Comparison of ENCODE assay signal across 9 mouse cellular contexts in the genomic region with DNA sequence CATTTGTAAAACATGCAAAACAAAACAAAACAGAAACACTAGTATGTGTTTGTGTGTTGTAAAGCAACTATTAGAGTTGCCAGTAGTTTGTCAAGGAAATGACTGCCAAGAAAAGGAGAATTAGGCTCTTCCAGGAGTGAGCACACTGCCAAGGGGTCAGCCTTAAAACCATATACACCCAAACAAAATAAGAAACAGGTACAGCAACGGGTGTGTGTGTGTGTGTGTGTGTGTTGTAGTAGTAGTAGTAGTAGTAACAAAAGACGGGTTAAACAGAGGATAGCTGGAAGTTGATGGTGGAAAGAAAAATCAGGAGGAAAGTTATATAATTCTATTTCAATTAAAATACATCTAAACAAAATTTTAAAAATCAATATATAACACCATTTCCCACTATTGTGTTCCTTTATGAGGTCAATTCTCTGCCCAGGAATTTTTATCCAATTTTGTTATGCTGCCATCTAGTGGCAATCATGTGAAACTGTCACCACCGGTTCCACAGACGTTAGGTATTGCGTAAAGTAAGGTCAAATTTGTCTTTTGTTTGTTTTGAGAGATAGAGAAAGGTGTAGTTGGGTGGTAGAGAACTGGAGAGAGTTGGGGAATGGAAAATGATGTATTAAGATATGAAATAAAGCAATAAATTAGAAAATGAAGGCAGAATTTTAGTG.
A peak's percentile ranks its signal among the peaks of the same experiment; 100 is the strongest.
DNase-seq lines count a peak whose midpoint lies in the region; ATAC-seq and TF ChIP-seq lines count a peak whose summit lies in the region.
"Had no signal": no experiment of that assay in that cellular context is flagged by ENCODE, and none has a peak within 500 bp of the region (broad histone marks: within the 10 kb centered on the region; RNA-seq: fewer than 3 reads in every experiment).

No protein-coding gene starts in this region.

- H3K4me1 ChIP-seq in liver, postnatal 0 days (ENCODE audit: insufficient read depth), result no peaks in the 10 kb centered on the region
- no peaks in the 10 kb centered on the region for H3K4me1 ChIP-seq in cortical plate, adult 2 months (ENCODE audit: control insufficient read depth, insufficient read depth, low read length)
- H3K4me1 ChIP-seq: heart, embryonic 13.5 days had no signal

- H3K27ac ChIP-seq in liver, postnatal 0 days (ENCODE audit: low read depth), result no peak overlapping the region
- no peak overlapping the region for H3K27ac ChIP-seq in cortical plate, adult 2 months (ENCODE audit: insufficient read depth, low read length)
- H3K27ac ChIP-seq: heart, embryonic 13.5 days had no signal

- no peaks in the 10 kb centered on the region for H3K9me3 ChIP-seq in liver, postnatal 0 days (ENCODE audit: low read length)
- H3K9me3 ChIP-seq: heart, embryonic 13.5 days had no signal

- no peaks in the 10 kb centered on the region for H3K27me3 ChIP-seq in liver, postnatal 0 days (ENCODE audit: insufficient read depth, low read length)
- H3K27me3 ChIP-seq: heart, embryonic 13.5 days had no signal

- H3K9ac ChIP-seq in liver, postnatal 0 days (replicated peaks), result no peak overlapping the region
- H3K9ac ChIP-seq: heart, embryonic 13.5 days had no signal

- H3K4me3 ChIP-seq in liver, postnatal 0 days (ENCODE audit: low read depth, low read length), result no peak overlapping the region
- no peak overlapping the region for H3K4me3 ChIP-seq in cortical plate, adult 2 months (ENCODE audit: insufficient read depth, low read length)
- H3K4me3 ChIP-seq: heart, embryonic 13.5 days had no signal

- ATAC-seq in cerebellum, adult (ENCODE audit: insufficient number of reproducible peaks, low FRiP score, low TSS enrichment), result no peak
- ATAC-seq in liver, postnatal 0 days, result peak; percentile 48; the same call in 1 of the 2 replicates
- peak; percentile 84 for ATAC-seq in megakaryocyte progenitor cell, adult 5-6 weeks (replicated peaks; ENCODE audit: poor library complexity)
- no peak for ATAC-seq in erythroid progenitor cell, adult 5-6 weeks (replicated peaks; ENCODE audit: low FRiP score, poor library complexity, severe bottlenecking)

- TF ChIP-seq CTCF in liver, postnatal 0 days (IDR thresholded peaks at IDR 0.05; ENCODE audit: low read depth), result peak; percentile 67
- peak; percentile 46; the same call in 1 of the 2 replicates for TF ChIP-seq CTCF in cortical plate, adult 2 months (IDR thresholded peaks at IDR 0.05; ENCODE audit: extremely low read depth, insufficient read depth, low read length)

- no peak for TF ChIP-seq EP300 in liver, postnatal 0 days (IDR thresholded peaks at IDR 0.05; ENCODE audit: low read depth)

- WGBS in liver, postnatal 0 days (ENCODE audit: insufficient replicate concordance), result 41% methylated on average over 5 of the region's 5 CpGs

- TF ChIP-seq POLR2A in cortical plate, adult 2 months (IDR thresholded peaks at IDR 0.05; ENCODE audit: extremely low read depth, insufficient read depth, low read length), result no peak

- DNase-seq in cerebellum, adult 8-10 months, result peak; percentile 33
- no peak for DNase-seq in liver, postnatal 0 days
- DNase-seq in liver, result no peak
- DNase-seq in urinary bladder, adult 18-20 months (ENCODE audit: low spot score in 2 of 2), result no peak

- no peak overlapping the region for H3K4me2 ChIP-seq in liver, postnatal 0 days (ENCODE audit: low read depth, low read length)
- H3K4me2 ChIP-seq: heart, embryonic 13.5 days had no signal

- no peaks in the 10 kb centered on the region for H3K36me3 ChIP-seq in liver, postnatal 0 days (replicated peaks; ENCODE audit: insufficient read depth, low read length)
- H3K36me3 ChIP-seq: heart, embryonic 13.5 days had no signal

Comparison
In these comparisons a context has a peak if more than half of its experiments do, and no peak if none do; other contexts are left out.
1. ATAC-seq: peak in liver, postnatal 0 days (single experiment) and megakaryocyte progenitor cell, adult 5-6 weeks (single experiment); none in cerebellum, adult (single experiment) and erythroid progenitor cell, adult 5-6 weeks (single experiment).